Mouse (Mus musculus): ENCODE results near the gene Hk2. TPM values are rescaled to one million over a fixed set of nuclear protein-coding genes. Genes with fewer than 3 reads are reported as not detected.

Gene Hk2
- polyA plus RNA-seq, 1 experiment from 2014 or later, result 16.7 TPM

DNA sequence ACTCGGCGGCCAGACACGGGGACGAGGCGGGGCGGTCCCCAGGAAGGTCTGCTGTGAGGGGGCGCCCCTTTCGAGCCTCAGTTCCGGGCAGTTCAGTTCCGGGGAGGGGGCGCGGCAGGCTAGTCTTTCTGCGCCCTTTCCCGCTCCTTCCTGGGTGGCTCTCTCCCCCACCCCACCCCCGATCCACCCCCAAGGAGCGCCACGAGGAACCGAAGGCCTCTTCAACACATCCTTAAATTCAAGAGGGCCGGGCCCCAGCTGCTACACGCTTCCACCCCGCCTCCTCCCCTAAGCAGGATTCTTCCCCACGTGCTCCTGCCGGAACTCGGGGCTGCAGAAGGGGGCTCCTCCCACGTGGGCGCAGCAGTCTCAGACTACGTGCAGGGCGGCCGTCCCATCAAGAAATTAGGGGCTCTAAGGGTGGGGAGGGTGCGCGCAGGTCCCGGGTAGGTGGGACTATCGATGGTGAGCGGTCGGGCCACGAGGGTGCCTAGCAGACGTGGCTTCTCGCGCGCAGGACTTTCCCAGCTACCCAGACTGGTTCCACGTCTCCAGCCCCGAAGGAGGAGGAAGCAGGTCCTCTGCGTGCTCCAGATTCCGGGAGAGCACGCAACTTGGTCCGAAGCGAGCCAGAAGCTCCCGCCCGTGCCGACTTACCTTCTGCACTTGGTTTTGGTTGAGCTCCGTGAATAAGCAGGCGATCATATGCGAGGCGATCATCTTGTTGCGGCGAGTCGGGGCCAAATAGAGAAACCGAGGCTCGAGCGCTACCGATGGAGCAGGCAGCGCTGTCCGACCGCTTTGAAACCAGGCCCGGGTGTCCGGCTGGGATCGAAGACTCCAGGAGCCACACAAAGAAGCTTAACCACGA is 758 bp downstream of the Hk2 start:
- Histone ChIP-seq H3K27me3 (replicated peaks; ENCODE audit: control insufficient read depth, insufficient read depth, low read length) (no peaks in the 10 kb centered on the region), H3K27ac (replicated peaks; ENCODE audit: low read depth, low read length) (peak overlapping the region; percentile 69), H3K4me2 (ENCODE audit: low read depth, low read length) (peak overlapping the region; percentile 71), H3K36me3 (ENCODE audit: control insufficient read depth, insufficient read depth, low read length) (no peaks in the 10 kb centered on the region), H3K4me1 (ENCODE audit: control insufficient read depth, insufficient read depth, low read length) (0 out of 2 replicates have a peak, but pooled peaks cover 7% of the 10 kb centered on the region), H3K4me3 (ENCODE audit: low read depth, low read length) (peak overlapping the region; percentile 58), H3K9me3 (ENCODE audit: control insufficient read depth, low read length) (no peaks in the 10 kb centered on the region), H3K9ac (ENCODE audit: low read depth, low read length) (peak overlapping the region; percentile 75)
- WGBS, result 1% methylated on average over 62 of the region's 68 CpGs
- peak; percentile 67 for ATAC-seq (ENCODE audit: low read depth)
- DNase-seq (ENCODE audit: low spot score), result peak; percentile 91

- H3K27ac ChIP-seq (replicated peaks; ENCODE audit: low read depth, low read length), result peak overlapping the region; percentile 69
- ATAC-seq (ENCODE audit: low read depth), result no peak
- WGBS, result under 1% methylated on average over 19 of the region's 19 CpGs
- H3K4me2 ChIP-seq (ENCODE audit: low read depth, low read length), result peak overlapping the region; percentile 71
- peak overlapping the region; percentile 58 for H3K4me3 ChIP-seq (ENCODE audit: low read depth, low read length)
- peak overlapping the region; percentile 75 for H3K9ac ChIP-seq (ENCODE audit: low read depth, low read length)
- no peaks in the 10 kb centered on the region for H3K9me3 ChIP-seq (ENCODE audit: control insufficient read depth, low read length)
- H3K36me3 ChIP-seq (ENCODE audit: control insufficient read depth, insufficient read depth, low read length), result no peaks in the 10 kb centered on the region
- no peaks in the 10 kb centered on the region for H3K27me3 ChIP-seq (replicated peaks; ENCODE audit: control insufficient read depth, insufficient read depth, low read length)
- peak; percentile 60 for DNase-seq (ENCODE audit: low spot score)
- H3K4me1 ChIP-seq (ENCODE audit: control insufficient read depth, insufficient read depth, low read length), result 0 out of 2 replicates have a peak, but pooled peaks cover 7% of the 10 kb centered on the region
These were observed 1.7 kb downstream of the Hk2 start for GRCm38 (mm10) chr6:82772451-82773101.

- H3K9ac ChIP-seq (ENCODE audit: low read depth, low read length), result peak overlapping the region; percentile 22
- peak overlapping the region; percentile 71 for H3K4me2 ChIP-seq (ENCODE audit: low read depth, low read length)
- no peak for ATAC-seq (ENCODE audit: low read depth)
- H3K27me3 ChIP-seq (replicated peaks; ENCODE audit: control insufficient read depth, insufficient read depth, low read length), result no peaks in the 10 kb centered on the region
- 0 out of 2 replicates have a peak, but pooled peaks cover 7% of the 10 kb centered on the region for H3K4me1 ChIP-seq (ENCODE audit: control insufficient read depth, insufficient read depth, low read length)
- DNase-seq (ENCODE audit: low spot score), result peak; percentile 50
- 2% methylated on average over 10 of the region's 10 CpGs for WGBS
- no peaks in the 10 kb centered on the region for H3K36me3 ChIP-seq (ENCODE audit: control insufficient read depth, insufficient read depth, low read length)
- H3K9me3 ChIP-seq (ENCODE audit: control insufficient read depth, low read length), result no peaks in the 10 kb centered on the region
- H3K4me3 ChIP-seq (ENCODE audit: low read depth, low read length), result peak overlapping the region; percentile 58
- no peak overlapping the region for H3K27ac ChIP-seq (replicated peaks; ENCODE audit: low read depth, low read length)
These were observed 2.3 kb downstream of the Hk2 start for GRCm38 (mm10) chr6:82771981-82772409.

DNA sequence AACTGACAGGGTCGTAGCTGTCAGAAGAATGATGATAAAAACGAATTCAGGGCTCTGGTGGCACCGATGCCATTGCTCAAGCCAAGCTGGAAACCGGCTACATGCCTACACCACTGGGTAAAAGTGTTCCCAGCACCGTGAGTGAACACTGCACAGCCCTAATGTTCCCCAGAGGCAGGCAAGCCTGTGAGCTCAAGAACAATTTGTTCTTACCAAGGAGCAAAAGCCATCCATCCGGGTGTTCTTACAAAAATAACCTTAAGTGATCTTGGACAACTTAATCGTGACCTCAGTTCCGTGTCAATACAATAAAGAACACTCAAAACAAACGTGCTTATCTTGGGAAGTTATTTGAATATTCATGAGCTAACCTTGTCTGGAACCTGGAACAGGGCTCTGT is 3.2 kb downstream of the Hk2 start:
- DNase-seq (ENCODE audit: low spot score) (no peak), ATAC-seq (ENCODE audit: low read depth) (no peak)
- WGBS, result 62% methylated on average over 9 of the region's 9 CpGs
- Histone ChIP-seq H3K27ac (replicated peaks; ENCODE audit: low read depth, low read length) (no peak overlapping the region), H3K9ac (ENCODE audit: low read depth, low read length) (no peak overlapping the region), H3K4me1 (ENCODE audit: control insufficient read depth, insufficient read depth, low read length) (0 out of 2 replicates have a peak, but pooled peaks cover 7% of the 10 kb centered on the region), H3K27me3 (replicated peaks; ENCODE audit: control insufficient read depth, insufficient read depth, low read length) (no peaks in the 10 kb centered on the region), H3K4me2 (ENCODE audit: low read depth, low read length) (no peak overlapping the region), H3K4me3 (ENCODE audit: low read depth, low read length) (no peak overlapping the region), H3K9me3 (ENCODE audit: control insufficient read depth, low read length) (no peaks in the 10 kb centered on the region), H3K36me3 (ENCODE audit: control insufficient read depth, insufficient read depth, low read length) (no peaks in the 10 kb centered on the region)

GRCm38 (mm10) chr6:82770286-82770685 is 4.0 kb downstream of the Hk2 start:
- no peak overlapping the region for H3K4me3 ChIP-seq (ENCODE audit: low read depth, low read length)
- H3K9me3 ChIP-seq (ENCODE audit: control insufficient read depth, low read length), result no peaks in the 10 kb centered on the region
- H3K9ac ChIP-seq (ENCODE audit: low read depth, low read length), result no peak overlapping the region
- H3K27me3 ChIP-seq (replicated peaks; ENCODE audit: control insufficient read depth, insufficient read depth, low read length), result no peaks in the 10 kb centered on the region
- no peak overlapping the region for H3K27ac ChIP-seq (replicated peaks; ENCODE audit: low read depth, low read length)
- WGBS, result 85% methylated on average over 3 of the region's 3 CpGs
- DNase-seq (ENCODE audit: low spot score), result no peak
- H3K4me1 ChIP-seq (ENCODE audit: control insufficient read depth, insufficient read depth, low read length), result 0 out of 2 replicates have a peak, but pooled peaks cover 7% of the 10 kb centered on the region
- no peaks in the 10 kb centered on the region for H3K36me3 ChIP-seq (ENCODE audit: control insufficient read depth, insufficient read depth, low read length)
- no peak for ATAC-seq (ENCODE audit: low read depth)
- no peak overlapping the region for H3K4me2 ChIP-seq (ENCODE audit: low read depth, low read length)

GRCm38 (mm10) chr6:82769704-82770103 is 4.5 kb downstream of the Hk2 start:
- Histone ChIP-seq H3K4me1 (ENCODE audit: control insufficient read depth, insufficient read depth, low read length) (0 out of 2 replicates have a peak, but pooled peaks cover 4% of the 10 kb centered on the region), H3K9ac (ENCODE audit: low read depth, low read length) (no peak overlapping the region), H3K4me2 (ENCODE audit: low read depth, low read length) (no peak overlapping the region), H3K4me3 (ENCODE audit: low read depth, low read length) (no peak overlapping the region), H3K36me3 (ENCODE audit: control insufficient read depth, insufficient read depth, low read length) (no peaks in the 10 kb centered on the region), H3K27me3 (replicated peaks; ENCODE audit: control insufficient read depth, insufficient read depth, low read length) (no peaks in the 10 kb centered on the region), H3K9me3 (ENCODE audit: control insufficient read depth, low read length) (no peaks in the 10 kb centered on the region), H3K27ac (replicated peaks; ENCODE audit: low read depth, low read length) (no peak overlapping the region)
- ATAC-seq (ENCODE audit: low read depth) (no peak), DNase-seq (ENCODE audit: low spot score) (no peak)
- WGBS, result 66% methylated on average over 4 of the region's 5 CpGs

DNA sequence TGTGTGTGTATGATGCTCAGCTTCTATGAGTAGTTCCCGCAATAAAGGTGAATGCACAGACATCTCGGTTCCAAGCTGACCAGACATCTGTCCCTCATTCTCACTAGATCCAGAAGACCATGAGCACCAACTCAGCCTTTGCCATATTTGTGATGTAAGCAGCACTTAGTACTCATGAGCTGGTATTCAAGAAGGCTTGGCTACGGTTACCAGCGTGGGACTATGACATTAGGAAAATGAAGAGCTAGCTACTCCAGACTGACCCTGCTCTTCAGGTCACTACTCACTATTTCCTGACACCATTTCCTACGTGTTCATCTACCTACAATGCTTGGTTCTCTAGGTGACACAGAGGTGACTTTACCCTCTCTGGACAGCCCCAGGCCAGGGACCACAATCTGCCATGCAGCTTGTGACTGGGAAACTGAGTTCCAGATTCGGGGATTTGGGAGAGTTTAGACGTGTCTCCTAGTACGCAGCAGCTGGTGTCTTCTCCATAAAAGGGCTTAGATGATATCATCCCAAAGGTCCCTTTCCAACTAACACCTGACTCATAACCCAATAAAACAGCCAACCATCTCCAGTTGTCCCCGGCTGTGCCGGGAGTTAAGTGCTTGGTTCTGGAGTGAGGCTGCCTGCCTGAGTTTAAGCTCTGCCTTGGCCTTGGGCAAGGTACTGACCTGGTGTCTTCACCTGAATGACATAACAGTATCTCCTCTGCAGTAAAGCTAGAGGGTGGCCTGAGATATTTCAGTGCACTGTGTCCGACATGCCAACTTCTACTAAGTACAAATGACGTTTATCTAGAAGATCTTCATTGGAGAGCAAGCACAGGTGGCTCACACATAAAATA is 6.3 kb downstream of the Hk2 start:
- Histone ChIP-seq H3K4me1 (ENCODE audit: control insufficient read depth, insufficient read depth, low read length) (0 out of 2 replicates have a peak, but pooled peaks cover 4% of the 10 kb centered on the region), H3K36me3 (ENCODE audit: control insufficient read depth, insufficient read depth, low read length) (no peaks in the 10 kb centered on the region), H3K4me3 (ENCODE audit: low read depth, low read length) (no peak overlapping the region), H3K27ac (replicated peaks; ENCODE audit: low read depth, low read length) (no peak overlapping the region), H3K9ac (ENCODE audit: low read depth, low read length) (no peak overlapping the region), H3K27me3 (replicated peaks; ENCODE audit: control insufficient read depth, insufficient read depth, low read length) (no peaks in the 10 kb centered on the region), H3K9me3 (ENCODE audit: control insufficient read depth, low read length) (no peaks in the 10 kb centered on the region), H3K4me2 (ENCODE audit: low read depth, low read length) (no peak overlapping the region)
- DNase-seq (ENCODE audit: low spot score), result no peak
- no peak for ATAC-seq (ENCODE audit: low read depth)
- WGBS, result 86% methylated on average over 12 of the region's 12 CpGs

DNA sequence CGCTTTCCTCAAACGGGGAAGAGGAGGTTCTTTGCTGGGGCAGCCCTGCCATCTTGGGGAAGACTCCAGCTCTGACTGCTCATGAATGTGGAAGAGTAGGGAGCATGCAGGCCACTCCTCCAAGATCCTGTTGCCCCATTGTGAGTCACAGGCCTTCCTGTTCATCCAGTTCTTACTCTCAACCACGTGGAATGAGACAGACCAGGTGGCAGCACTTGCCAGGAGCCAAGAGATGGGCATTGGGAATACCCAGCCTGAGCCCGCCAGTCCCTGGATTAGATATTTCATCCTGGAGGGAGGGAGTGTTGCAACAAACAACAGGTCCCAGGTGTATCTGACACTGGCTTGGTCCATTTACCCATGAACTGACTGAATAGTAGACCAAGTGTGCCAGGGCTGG is 7.6 kb downstream of the Hk2 start:
- Histone ChIP-seq H3K9ac (ENCODE audit: low read depth, low read length) (no peak overlapping the region), H3K4me2 (ENCODE audit: low read depth, low read length) (no peak overlapping the region), H3K9me3 (ENCODE audit: control insufficient read depth, low read length) (no peaks in the 10 kb centered on the region), H3K27me3 (replicated peaks; ENCODE audit: control insufficient read depth, insufficient read depth, low read length) (no peaks in the 10 kb centered on the region), H3K36me3 (ENCODE audit: control insufficient read depth, insufficient read depth, low read length) (no peaks in the 10 kb centered on the region), H3K27ac (replicated peaks; ENCODE audit: low read depth, low read length) (no peak overlapping the region), H3K4me3 (ENCODE audit: low read depth, low read length) (no peak overlapping the region), H3K4me1 (ENCODE audit: control insufficient read depth, insufficient read depth, low read length) (no peaks in the 10 kb centered on the region)
- WGBS, result 69% methylated on average over 4 of the region's 4 CpGs
- ATAC-seq (ENCODE audit: low read depth) (no peak), DNase-seq (ENCODE audit: low spot score) (no peak)
